Mouse (Mus musculus): ENCODE data around the gene Tnni3. TPM values are rescaled to one million over a fixed set of nuclear protein-coding genes. Genes with fewer than 3 reads are reported as not detected.

Gene Tnni3
- polyA plus RNA-seq, 2 experiments, result 2.8 to 10.6 TPM

GRCm38 (mm10) chr7:4547221-4547641 is 23.2 kb upstream of the Tnni3 start, which contains the start of gene Syt5:
Syt5 (minus strand) TSS chr7:4547541.
- DNase-seq (ENCODE audit: low spot score), result no peak
- Histone ChIP-seq H3K36me3 (ENCODE audit: control insufficient read depth, insufficient read depth, low read length) (no peaks in the 10 kb centered on the region), H3K9ac (ENCODE audit: low read depth, low read length, severe bottlenecking) (peak within 1 kb of the TSS; percentile 41), H3K4me1 (ENCODE audit: control insufficient read depth, insufficient read depth, low read length) (peaks cover 11% of the 10 kb centered on the region), H3K27me3 (ENCODE audit: control insufficient read depth, insufficient read depth, low read length) (no peaks in the 10 kb centered on the region), H3K4me3 (replicated peaks; ENCODE audit: low read length) (peak within 1 kb of the TSS; percentile 34), H3K4me2 (replicated peaks; ENCODE audit: low read depth, low read length, severe bottlenecking) (peak within 1 kb of the TSS; percentile 71), H3K27ac (replicated peaks; ENCODE audit: low read depth, low read length) (no peak within 1 kb of the TSS), H3K9me3 (ENCODE audit: control insufficient read depth, low read length) (no peaks in the 10 kb centered on the region)
- 5% methylated on average over 27 of the region's 33 CpGs for WGBS
- ATAC-seq (ENCODE audit: low FRiP score, low read depth), result peak; percentile 62; the same call in 1 of the 2 replicates
- TF ChIP-seq POLR2A (IDR thresholded peaks at IDR 0.05; ENCODE audit: borderline replicate concordance, extremely low read depth, insufficient read depth, insufficient read length), result no peak

DNA sequence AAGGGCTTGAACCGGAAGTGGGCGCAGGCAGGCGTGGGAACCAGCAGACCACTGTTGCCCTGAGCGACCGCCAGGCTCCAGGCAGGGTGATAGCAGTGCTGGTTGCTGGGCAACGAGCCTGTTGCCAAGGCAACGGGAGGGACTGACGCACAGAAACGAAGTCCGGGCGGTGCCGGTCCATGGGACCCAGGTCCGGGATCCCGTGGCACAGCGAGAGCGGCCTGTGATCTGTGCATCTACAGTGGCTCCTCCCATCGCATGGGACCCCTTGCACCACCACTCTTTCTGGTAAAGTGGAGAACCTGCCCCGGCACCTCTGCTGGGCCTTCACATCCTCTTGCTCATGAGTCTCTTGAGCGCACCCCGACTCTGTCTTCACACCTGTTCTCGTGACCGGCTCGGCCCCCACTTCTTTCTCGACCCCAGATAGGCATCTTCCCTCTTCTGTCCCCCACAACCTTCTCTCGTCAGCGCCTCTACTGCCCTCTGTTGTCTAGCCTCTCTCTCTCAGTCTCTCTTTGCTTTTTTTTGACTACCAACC is 22.6 kb upstream of the Tnni3 start:
- ATAC-seq (ENCODE audit: low FRiP score, low read depth) (peak; percentile 66), DNase-seq (ENCODE audit: low spot score) (peak; percentile 16)
- WGBS, result 4% methylated on average over 26 of the region's 26 CpGs
- H3K4me3 ChIP-seq (replicated peaks; ENCODE audit: low read length), result peak overlapping the region; percentile 34
- H3K27me3 ChIP-seq (ENCODE audit: control insufficient read depth, insufficient read depth, low read length), result no peaks in the 10 kb centered on the region
- no peaks in the 10 kb centered on the region for H3K9me3 ChIP-seq (ENCODE audit: control insufficient read depth, low read length)
- H3K9ac ChIP-seq (ENCODE audit: low read depth, low read length, severe bottlenecking), result peak overlapping the region; percentile 41; the same call in 1 of the 2 replicates
- peaks cover 11% of the 10 kb centered on the region for H3K4me1 ChIP-seq (ENCODE audit: control insufficient read depth, insufficient read depth, low read length)
- no peak overlapping the region for H3K27ac ChIP-seq (replicated peaks; ENCODE audit: low read depth, low read length)
- TF ChIP-seq POLR2A (IDR thresholded peaks at IDR 0.05; ENCODE audit: borderline replicate concordance, extremely low read depth, insufficient read depth, insufficient read length), result no peak
- no peaks in the 10 kb centered on the region for H3K36me3 ChIP-seq (ENCODE audit: control insufficient read depth, insufficient read depth, low read length)
- peak overlapping the region; percentile 71 for H3K4me2 ChIP-seq (replicated peaks; ENCODE audit: low read depth, low read length, severe bottlenecking)

GRCm38 (mm10) chr7:4546050-4546449 is 22.0 kb upstream of the Tnni3 start:
- Histone ChIP-seq H3K9me3 (ENCODE audit: control insufficient read depth, low read length) (no peaks in the 10 kb centered on the region), H3K27me3 (ENCODE audit: control insufficient read depth, insufficient read depth, low read length) (no peaks in the 10 kb centered on the region), H3K4me2 (replicated peaks; ENCODE audit: low read depth, low read length, severe bottlenecking) (peak overlapping the region; percentile 71; the same call in 1 of the 2 replicates), H3K4me1 (ENCODE audit: control insufficient read depth, insufficient read depth, low read length) (peaks cover 11% of the 10 kb centered on the region), H3K36me3 (ENCODE audit: control insufficient read depth, insufficient read depth, low read length) (no peaks in the 10 kb centered on the region), H3K4me3 (replicated peaks; ENCODE audit: low read length) (no peak overlapping the region), H3K9ac (ENCODE audit: low read depth, low read length, severe bottlenecking) (no peak overlapping the region), H3K27ac (replicated peaks; ENCODE audit: low read depth, low read length) (no peak overlapping the region)
- DNase-seq (ENCODE audit: low spot score) (no peak), ATAC-seq (ENCODE audit: low FRiP score, low read depth) (no peak)
- 73% methylated on average over 15 of the region's 15 CpGs for WGBS
- no peak for TF ChIP-seq POLR2A (IDR thresholded peaks at IDR 0.05; ENCODE audit: borderline replicate concordance, extremely low read depth, insufficient read depth, insufficient read length)

GRCm38 (mm10) chr7:4542013-4542412 is 18.0 kb upstream of the Tnni3 start:
- ATAC-seq (ENCODE audit: low FRiP score, low read depth) (no peak; the same call in 1 of the 2 replicates), DNase-seq (ENCODE audit: low spot score) (no peak)
- H3K27me3 ChIP-seq (ENCODE audit: control insufficient read depth, insufficient read depth, low read length), result no peaks in the 10 kb centered on the region
- H3K4me2 ChIP-seq (replicated peaks; ENCODE audit: low read depth, low read length, severe bottlenecking), result no peak overlapping the region
- WGBS, result 34% methylated on average over 17 of the region's 17 CpGs
- H3K9me3 ChIP-seq (ENCODE audit: control insufficient read depth, low read length), result no peaks in the 10 kb centered on the region
- H3K9ac ChIP-seq (ENCODE audit: low read depth, low read length, severe bottlenecking), result no peak overlapping the region
- H3K4me1 ChIP-seq (ENCODE audit: control insufficient read depth, insufficient read depth, low read length), result peaks cover 6% of the 10 kb centered on the region
- no peaks in the 10 kb centered on the region for H3K36me3 ChIP-seq (ENCODE audit: control insufficient read depth, insufficient read depth, low read length)
- H3K4me3 ChIP-seq (replicated peaks; ENCODE audit: low read length), result no peak overlapping the region
- TF ChIP-seq POLR2A (IDR thresholded peaks at IDR 0.05; ENCODE audit: borderline replicate concordance, extremely low read depth, insufficient read depth, insufficient read length), result no peak
- H3K27ac ChIP-seq (replicated peaks; ENCODE audit: low read depth, low read length), result no peak overlapping the region

DNA sequence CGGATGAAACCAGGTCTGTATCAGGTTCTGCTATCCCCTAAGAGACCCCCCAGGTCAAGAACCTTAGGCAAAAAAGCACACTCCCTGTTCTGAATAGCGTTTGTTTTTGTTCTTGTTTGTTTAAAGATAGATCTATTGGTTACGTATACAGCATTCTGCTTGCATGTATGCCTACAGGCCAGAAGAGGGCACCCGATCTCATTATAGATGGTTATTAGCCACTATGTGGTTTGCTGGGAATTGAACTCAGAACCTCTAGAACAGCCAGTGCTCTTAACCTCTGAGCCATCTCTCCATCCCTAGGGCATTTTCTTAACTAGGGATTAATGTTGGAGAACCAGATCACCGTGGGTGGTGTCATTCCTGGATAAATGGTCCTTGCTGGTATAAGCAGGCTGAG is 17.3 kb upstream of the Tnni3 start:
- peaks cover 1% of the 10 kb centered on the region; the same call in 1 of the 2 replicates for H3K4me1 ChIP-seq (ENCODE audit: control insufficient read depth, insufficient read depth, low read length)
- DNase-seq (ENCODE audit: low spot score) (no peak), ATAC-seq (ENCODE audit: low FRiP score, low read depth) (no peak)
- no peaks in the 10 kb centered on the region for H3K9me3 ChIP-seq (ENCODE audit: control insufficient read depth, low read length)
- H3K4me2 ChIP-seq (replicated peaks; ENCODE audit: low read depth, low read length, severe bottlenecking), result no peak overlapping the region
- 54% methylated on average over 5 of the region's 5 CpGs for WGBS
- H3K36me3 ChIP-seq (ENCODE audit: control insufficient read depth, insufficient read depth, low read length), result no peaks in the 10 kb centered on the region
- H3K27me3 ChIP-seq (ENCODE audit: control insufficient read depth, insufficient read depth, low read length), result no peaks in the 10 kb centered on the region
- no peak for TF ChIP-seq POLR2A (IDR thresholded peaks at IDR 0.05; ENCODE audit: borderline replicate concordance, extremely low read depth, insufficient read depth, insufficient read length)
- H3K27ac ChIP-seq (replicated peaks; ENCODE audit: low read depth, low read length), result no peak overlapping the region
- no peak overlapping the region for H3K9ac ChIP-seq (ENCODE audit: low read depth, low read length, severe bottlenecking)
- no peak overlapping the region for H3K4me3 ChIP-seq (replicated peaks; ENCODE audit: low read length)

Measured in limb, embryonic 14.5 days (tissue).